Mouse (Mus musculus) ES-E14 (cell line): ENCODE data around the gene Mprip. TPM values are rescaled to one million over a fixed set of nuclear protein-coding genes. Genes with fewer than 3 reads are reported as not detected.

ENCODE experiments used
- DNase-seq: peaks from one replicate; pipeline ENCODE4 v3.0.0-alpha.2; 2013; ENCODE audit warnings: low read depth, low spot score
- H3K27ac ChIP-seq: 2 replicates; pipeline ENCODE4 v1.5.1; 2012; ENCODE audit warnings: low read depth, mild to moderate bottlenecking, low read length, moderate library complexity, mixed read lengths; ENCODE audit not compliant: poor library complexity, insufficient read depth, severe bottlenecking
- H3K36me3 ChIP-seq: 2 replicates; pipeline ENCODE4 v1.6.1; 2012; ENCODE audit warnings: mild to moderate bottlenecking, low read length, moderate library complexity, mixed read lengths; ENCODE audit not compliant: control insufficient read depth, poor library complexity, insufficient read depth, severe bottlenecking
- H3K4me1 ChIP-seq, 2 experiments: fragments of 150-350 bp in 1 of 2; sonication (generic) in 1 of 2; 2 replicates each; pipeline ENCODE4 v1.6.1; 2012; ENCODE audit warnings: low read length in 2 of 2, mild to moderate bottlenecking in 1 of 2, mixed read lengths in 1 of 2; ENCODE audit not compliant: control insufficient read depth in 2 of 2, insufficient read depth in 2 of 2, poor library complexity in 1 of 2
- H3K4me3 ChIP-seq, 2 experiments: fragments of 150-350 bp in 1 of 2; sonication (generic) in 1 of 2; 2 replicates each; pipeline ENCODE4 v1.5.1; 2012; ENCODE audit warnings: low read length in 2 of 2, low read depth in 1 of 2, mild to moderate bottlenecking in 1 of 2, mixed read lengths in 1 of 2; ENCODE audit not compliant: insufficient read depth in 1 of 2, poor library complexity in 1 of 2, severe bottlenecking in 1 of 2
- H3K9ac ChIP-seq: 2 replicates; pipeline ENCODE4 v1.6.1; 2012; ENCODE audit warnings: low read depth, mild to moderate bottlenecking, low read length, mixed read lengths; ENCODE audit not compliant: poor library complexity, insufficient read depth, severe bottlenecking
- H3K9me3 ChIP-seq: fragments of 150-350 bp; sonication (generic); 2 replicates; pipeline ENCODE4 v1.6.1; 2012; ENCODE audit warnings: low read depth, mild to moderate bottlenecking, low read length; ENCODE audit not compliant: control insufficient read depth, insufficient read depth
- CHD2 ChIP-seq: IDR thresholded peaks from 2 replicates; pipeline ENCODE4 v1.6.1; 2014; ENCODE audit warnings: mild to moderate bottlenecking, low read depth, low read length, inconsistent platforms
- HCFC1 ChIP-seq: IDR thresholded peaks from 2 replicates; pipeline ENCODE4 v1.6.1; 2012; ENCODE audit warnings: low read length, inconsistent platforms, borderline replicate concordance; ENCODE audit not compliant: insufficient read depth
- MAFK ChIP-seq: IDR thresholded peaks from 2 replicates; pipeline ENCODE4 v1.6.1; 2014; ENCODE audit warnings: mild to moderate bottlenecking, low read depth, low read length, inconsistent platforms; ENCODE audit not compliant: insufficient read depth
- ZC3H11A ChIP-seq: IDR thresholded peaks from 2 replicates; pipeline ENCODE4 v1.6.1; 2012; ENCODE audit warnings: low read depth, mild to moderate bottlenecking, inconsistent platforms, low read length, borderline replicate concordance
- ZNF384 ChIP-seq: IDR thresholded peaks from 2 replicates; pipeline ENCODE4 v1.6.1; 2012; ENCODE audit warnings: low read depth, low read length, inconsistent platforms
- in situ Hi-C, 2 experiments: fragments of 600-800 bp; cut with MboI; formaldehyde crosslinking; loops; one replicate each; pipeline ENCODE4 v1.15.1; 2025; ENCODE audit warnings: low sequenced_read_pairs in 2 of 2, inconsistent platforms in 1 of 2; ENCODE audit not compliant: unreplicated experiment in 2 of 2
- total RNA-seq: library from RNA; depleted of rRNA; stranded (reverse); fragments of 300-350 nt; gene quantifications from 2 replicates; pipeline ENCODE4 v1.2.3, GENCODE M21; 2012

Mprip gene
- total RNA-seq, 1 experiment, result 138 TPM

DNA sequence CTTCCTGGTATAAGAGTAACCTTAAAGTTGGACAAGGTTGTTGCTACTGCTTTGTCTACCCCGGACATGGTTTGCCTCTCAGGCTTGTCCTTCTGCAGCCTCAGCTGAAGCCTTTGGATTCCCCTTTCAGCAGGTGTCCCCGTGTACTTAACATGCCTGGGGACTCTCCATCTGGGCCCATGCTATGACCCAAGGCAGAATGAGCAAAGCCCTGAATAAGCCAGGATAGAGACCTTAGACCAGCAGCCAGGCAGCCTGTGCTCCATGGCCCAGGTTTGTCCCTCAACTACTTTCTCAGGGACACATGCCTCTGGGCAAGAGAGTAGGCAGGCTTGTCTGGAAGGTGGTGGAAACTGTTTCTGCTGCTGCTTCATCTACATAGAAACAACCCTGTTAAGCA is 82.2 kb downstream of the Mprip start:
- Histone ChIP-seq H3K4me1 (0 out of 4 replicates have a peak, but pooled peaks cover 0 to 2% of the 10 kb centered on the region in 2 experiments), H3K9me3 (no peaks in the 10 kb centered on the region), H3K36me3 (peaks cover 29% of the 10 kb centered on the region; the same call in 1 of the 2 replicates), H3K4me3 (no peak overlapping the region), H3K9ac (no peak overlapping the region), H3K27ac (no peak overlapping the region)
- no peak for DNase-seq
- no peak for TF ChIP-seq ZC3H11A
- TF ChIP-seq MAFK, result no peak
- no peak for TF ChIP-seq HCFC1
- TF ChIP-seq CHD2, result no peak
- TF ChIP-seq ZNF384, result no peak
- in situ Hi-C loops, result no loop called here

DNA sequence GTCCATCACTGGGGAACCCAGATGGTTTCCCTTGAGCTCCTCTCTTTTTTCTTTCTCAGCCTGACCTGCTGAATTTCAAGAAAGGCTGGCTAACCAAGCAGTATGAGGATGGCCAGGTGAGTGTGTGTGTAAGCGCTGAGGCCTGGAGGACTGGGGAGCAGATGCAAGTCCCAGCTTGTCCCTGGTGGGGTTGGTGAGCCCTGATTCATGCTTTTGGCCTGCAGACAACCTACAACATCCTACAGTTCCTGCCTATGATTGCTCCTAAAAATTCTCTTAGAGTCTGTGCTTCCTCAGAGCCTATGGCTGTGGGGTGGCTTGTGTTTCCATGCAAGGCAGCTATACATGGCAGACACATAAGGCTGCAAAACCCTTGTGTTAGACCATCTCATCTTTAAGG is 82.6 kb downstream of the Mprip start:
- DNase-seq, result no peak
- in situ Hi-C loops, result no loop called here
- Histone ChIP-seq H3K4me3 (no peak overlapping the region), H3K27ac (no peak overlapping the region), H3K36me3 (peaks cover 29% of the 10 kb centered on the region; the same call in 1 of the 2 replicates), H3K9ac (no peak overlapping the region), H3K4me1 (0 out of 4 replicates have a peak, but pooled peaks cover 0 to 2% of the 10 kb centered on the region in 2 experiments), H3K9me3 (no peaks in the 10 kb centered on the region)
- TF ChIP-seq MAFK (no peak), CHD2 (no peak), HCFC1 (no peak), ZC3H11A (no peak), ZNF384 (no peak)

DNA sequence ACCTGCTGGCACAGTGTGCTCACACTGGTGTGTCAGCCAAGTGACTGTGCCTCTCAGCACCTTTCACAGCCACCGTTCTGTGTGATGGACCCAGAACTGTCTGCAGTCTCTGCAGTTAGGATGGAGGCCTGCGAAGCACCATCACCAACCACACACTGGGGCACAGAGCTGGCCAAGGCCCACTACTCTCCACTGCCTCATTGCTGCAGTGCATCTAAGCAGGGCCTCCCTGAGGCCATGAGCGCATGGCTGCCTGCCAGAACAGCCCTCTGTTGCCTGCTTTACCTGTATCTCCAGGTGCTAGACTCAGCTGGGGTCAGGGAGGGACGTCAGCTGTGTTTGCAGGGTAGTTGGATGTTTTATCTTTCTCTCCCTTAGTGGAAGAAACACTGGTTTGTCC is 83.3 kb downstream of the Mprip start:
- peaks cover 30% of the 10 kb centered on the region; the same call in 1 of the 2 replicates for H3K36me3 ChIP-seq
- no peak for DNase-seq
- in situ Hi-C loops, result no loop called here

DNA sequence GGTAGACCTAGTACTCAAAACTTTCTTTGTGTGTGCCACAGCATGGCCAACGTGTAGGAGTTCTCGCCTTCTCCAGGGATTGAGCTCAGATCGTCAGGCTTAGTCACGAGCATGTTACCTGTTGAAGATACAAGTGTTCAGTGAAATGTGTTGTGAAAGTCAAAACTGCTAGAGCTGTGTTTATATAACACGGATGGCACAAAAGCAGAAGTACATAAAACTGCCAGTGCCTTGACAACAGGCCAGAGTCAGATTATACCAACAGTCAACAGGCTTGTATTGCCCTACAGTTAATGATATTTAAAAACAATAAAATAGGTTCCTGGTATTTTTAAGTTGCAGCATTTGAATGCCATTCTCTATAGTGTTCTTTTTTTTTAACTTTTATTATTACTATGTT is 84.7 kb downstream of the Mprip start:
- in situ Hi-C loops, result no loop called here
- no peak overlapping the region for H3K9ac ChIP-seq
- DNase-seq, result no peak
- no peaks in the 10 kb centered on the region for H3K4me1 ChIP-seq
- peaks cover 32% of the 10 kb centered on the region for H3K36me3 ChIP-seq
- no peak overlapping the region for H3K27ac ChIP-seq
- H3K4me3 ChIP-seq, result no peak overlapping the region
- TF ChIP-seq MAFK, result no peak
- no peak for TF ChIP-seq HCFC1
- TF ChIP-seq ZC3H11A, result no peak
- no peak for TF ChIP-seq ZNF384
- TF ChIP-seq CHD2, result no peak
- H3K9me3 ChIP-seq, result no peaks in the 10 kb centered on the region

More for the DNA sequence above, 83.3 kb downstream of the Mprip start:
- Histone ChIP-seq H3K27ac (no peak overlapping the region), H3K4me3 (no peak overlapping the region), H3K9me3 (no peaks in the 10 kb centered on the region), H3K4me1 (0 out of 4 replicates have a peak, but pooled peaks cover 0 to 2% of the 10 kb centered on the region in 2 experiments), H3K9ac (no peak overlapping the region)
- TF ChIP-seq ZNF384, result no peak
- no peak for TF ChIP-seq CHD2

DNA sequence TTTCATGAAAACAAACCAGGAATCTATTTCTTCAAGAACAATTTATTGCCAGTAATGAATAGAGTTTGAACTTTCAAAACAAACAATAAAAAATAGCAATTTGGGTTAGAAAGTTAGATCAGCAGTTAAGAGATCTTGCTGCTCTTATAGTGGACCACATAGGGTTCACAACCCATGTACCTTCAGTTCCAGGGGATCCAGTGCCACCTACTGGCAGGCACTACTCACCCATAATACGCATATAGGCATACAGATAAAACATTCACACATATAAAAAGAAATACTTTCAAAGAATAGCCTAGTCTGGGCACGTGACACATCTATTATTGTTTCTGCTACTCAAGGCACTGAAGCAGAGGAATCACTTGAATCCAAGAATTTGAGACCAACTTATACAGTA is 85.5 kb downstream of the Mprip start:
- DNase-seq, result no peak
- H3K4me1 ChIP-seq, result no peaks in the 10 kb centered on the region
- no peak overlapping the region for H3K4me3 ChIP-seq
- H3K9ac ChIP-seq, result no peak overlapping the region
- peaks cover 26% of the 10 kb centered on the region for H3K36me3 ChIP-seq
- H3K9me3 ChIP-seq, result no peaks in the 10 kb centered on the region
- in situ Hi-C loops, result no loop called here
- no peak for TF ChIP-seq ZNF384
- no peak for TF ChIP-seq MAFK
- TF ChIP-seq ZC3H11A, result no peak
- TF ChIP-seq HCFC1, result no peak
- no peak for TF ChIP-seq CHD2
- H3K27ac ChIP-seq, result no peak overlapping the region
